Mouse (Mus musculus) induced T-regulatory cell, adult 2 months (primary cell): ENCODE data around the gene Tle6.

Experiments used
- DNase-seq: peaks from one replicate; pipeline ENCODE4 v3.0.0-alpha.2; 2012; ENCODE audit warnings: low read depth

Gene Tle6

DNA sequence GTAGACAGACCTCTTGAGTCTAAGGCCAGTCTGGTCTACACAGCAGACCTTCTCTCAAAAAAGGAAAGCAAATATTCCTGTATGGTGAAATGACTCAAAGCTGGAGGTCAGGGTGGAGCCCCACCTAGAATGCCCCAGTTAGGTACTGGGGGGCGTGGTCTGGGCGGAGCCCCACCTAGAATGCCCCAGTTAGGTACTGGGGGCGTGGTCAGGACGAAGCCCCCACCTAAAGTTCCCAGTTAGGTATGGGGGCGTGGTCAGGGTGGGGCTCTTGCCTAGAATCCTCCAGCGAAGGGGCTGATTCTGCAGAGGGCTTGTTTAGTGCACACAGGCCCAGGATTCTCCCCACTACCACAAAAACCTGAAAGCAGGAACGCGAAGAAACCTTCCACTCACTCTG is 22.6 kb upstream of the Tle6 start:
- peak; percentile 27 for DNase-seq

DNA sequence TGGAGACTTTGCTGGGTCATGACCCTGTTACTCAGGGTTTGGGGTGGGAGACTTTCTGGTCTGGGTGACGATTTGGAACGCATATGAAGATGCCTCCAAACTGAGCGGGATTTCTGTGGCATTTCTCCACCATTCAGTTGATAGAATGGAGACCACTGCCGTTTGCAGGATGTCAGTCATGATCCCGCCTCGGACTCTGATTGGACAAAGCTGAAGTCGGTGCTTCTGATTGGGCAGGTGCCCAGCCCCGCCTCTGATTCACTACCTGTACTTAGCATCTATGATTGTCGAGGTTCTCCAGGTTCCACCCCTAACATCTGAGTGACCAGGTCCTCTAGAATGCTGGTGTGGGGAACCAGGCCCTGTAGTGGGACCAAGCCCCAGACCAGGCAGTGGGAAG is 19.9 kb upstream of the Tle6 start:
- DNase-seq: no peak

- no peak for DNase-seq
These were observed 19.1 kb upstream of the Tle6 start for GRCm38 (mm10) chr10:81619976-81620375.

DNA sequence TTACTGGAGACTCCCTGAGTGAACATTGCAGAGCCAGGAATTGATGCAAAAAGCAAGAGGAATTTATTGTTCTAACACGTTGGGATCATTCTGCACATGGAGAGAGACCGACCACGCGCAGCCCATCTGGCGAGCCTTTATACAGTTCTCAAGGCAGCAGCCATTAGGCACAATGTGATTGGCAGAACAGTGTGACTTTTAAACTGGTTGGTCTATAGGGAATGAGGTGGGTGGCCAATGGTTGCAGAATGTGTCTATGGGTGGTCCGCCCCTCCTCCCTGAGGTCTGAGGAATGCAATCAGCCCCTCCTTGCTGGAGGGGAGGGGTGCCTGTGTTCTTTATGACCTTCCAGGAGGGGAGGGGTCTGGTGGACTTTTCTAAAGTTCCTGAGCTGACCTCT is 14.6 kb upstream of the Tle6 start:
- DNase-seq: no peak

- DNase-seq: peak; percentile 27
These were observed 11.9 kb upstream of the Tle6 start for GRCm38 (mm10) chr10:81612779-81613178.

GRCm38 (mm10) chr10:81608308-81608707 is 7.4 kb upstream of the Tle6 start:
- DNase-seq: no peak

GRCm38 (mm10) chr10:81605974-81606751 is 5.3 kb upstream of the Tle6 start, which contains the start of gene BC025920:
BC025920 (plus strand) TSS chr10:81606270.
- DNase-seq: peak; percentile 97

DNA sequence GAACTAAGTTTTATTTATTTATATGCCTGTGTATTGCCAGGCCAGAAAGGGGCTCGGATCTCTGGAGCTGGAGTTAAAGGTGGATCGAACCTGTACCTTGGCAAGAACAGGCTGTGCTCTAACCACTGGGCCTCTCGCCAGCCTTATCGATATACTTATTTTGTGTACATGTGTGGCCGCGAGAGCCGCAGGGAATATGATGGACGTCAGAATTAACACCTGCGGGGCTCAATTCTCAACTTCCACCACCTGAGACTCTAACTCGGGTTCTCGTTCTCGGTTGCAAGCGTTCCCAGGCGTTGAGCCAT is 4.7 kb upstream of the Tle6 start:
- DNase-seq: no peak

DNA sequence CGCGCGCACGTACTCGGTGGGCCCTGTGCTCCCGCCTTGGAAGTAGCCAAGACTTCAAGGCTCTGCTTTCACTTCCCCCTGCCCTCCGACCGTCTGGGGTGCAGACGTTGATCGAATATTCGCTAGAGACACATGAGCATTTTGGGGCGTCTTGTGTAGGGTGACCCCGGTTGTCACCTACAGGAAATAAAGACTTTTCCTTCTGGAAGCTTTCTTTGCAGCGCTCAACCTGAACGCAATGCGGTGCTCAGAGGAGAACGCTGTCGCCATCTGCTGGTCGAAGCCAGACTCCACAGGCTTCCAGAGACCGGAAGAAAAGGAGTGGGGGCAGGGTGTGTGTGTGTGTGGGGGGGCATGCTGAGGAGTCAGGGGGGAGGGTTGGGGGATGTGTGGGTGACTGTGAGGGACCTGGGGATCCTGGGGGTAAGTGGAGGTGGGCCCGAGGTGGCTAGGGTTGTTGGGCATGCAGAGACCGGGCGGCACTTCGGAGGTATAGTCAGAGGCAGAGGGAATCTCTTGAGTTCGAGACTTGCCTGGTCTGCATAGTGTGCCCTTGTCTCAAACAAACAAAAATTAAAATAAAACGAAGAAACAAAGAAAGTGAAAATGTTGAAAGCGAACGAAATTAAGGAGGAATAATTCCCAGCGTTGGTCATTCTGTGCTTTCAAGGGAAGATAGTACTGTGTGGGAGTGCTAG is 4.2 kb upstream of the Tle6 start:
- DNase-seq: peak; percentile 95

- no peak for DNase-seq
These were observed 3.4 kb upstream of the Tle6 start for GRCm38 (mm10) chr10:81604019-81604967.

DNA sequence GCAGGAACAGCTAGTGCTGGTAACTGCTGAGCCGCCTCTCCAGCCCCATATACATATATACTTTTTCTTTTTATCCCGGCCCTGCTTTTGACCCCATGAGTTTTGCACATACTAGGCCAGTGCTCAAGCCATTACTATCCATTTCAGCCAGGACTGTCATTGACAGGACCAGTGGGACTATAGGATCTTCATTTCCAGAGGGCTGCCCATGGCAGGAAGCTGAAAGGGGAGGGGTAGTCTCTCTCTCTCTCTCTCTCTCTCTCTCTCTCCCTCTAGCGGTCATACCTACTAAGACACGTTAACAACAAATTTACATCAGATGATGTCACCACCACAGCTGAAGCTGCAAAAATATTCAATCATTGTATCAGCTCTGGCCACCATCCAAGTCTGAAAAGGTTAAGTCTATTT is 1.9 kb upstream of the Tle6 start:
- DNase-seq: peak; percentile 88

DNA sequence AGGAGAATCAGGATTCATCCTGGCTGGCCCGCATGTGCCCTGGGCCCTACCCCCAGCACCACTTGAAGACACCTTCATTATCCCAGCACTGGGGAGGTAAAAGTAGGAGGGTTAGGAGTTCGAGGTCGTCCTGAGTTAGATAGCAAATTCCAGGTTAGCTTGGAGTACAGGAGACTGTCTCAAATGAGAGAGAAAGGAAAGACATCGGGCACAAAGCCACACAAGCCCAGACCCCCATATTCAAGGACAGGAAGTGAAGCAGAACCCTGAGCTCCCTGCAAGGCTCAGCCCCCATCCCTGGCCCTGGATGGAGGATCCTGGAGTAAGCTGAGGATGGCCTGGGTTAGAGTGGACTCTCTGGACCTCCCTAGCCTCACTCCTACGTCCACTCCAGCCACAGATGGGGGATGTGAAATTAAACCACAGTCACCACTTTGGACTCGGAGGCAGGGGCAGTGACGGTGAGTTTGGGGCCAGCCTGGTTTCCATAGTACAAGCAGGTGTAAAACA is 578 bp upstream of the Tle6 start:
- DNase-seq: no peak

GRCm38 (mm10) chr10:81600096-81600495 is 777 bp downstream of the Tle6 start:
- DNase-seq: no peak

- DNase-seq: no peak
These were observed 1.2 kb downstream of the Tle6 start for GRCm38 (mm10) chr10:81599630-81600029.

DNA sequence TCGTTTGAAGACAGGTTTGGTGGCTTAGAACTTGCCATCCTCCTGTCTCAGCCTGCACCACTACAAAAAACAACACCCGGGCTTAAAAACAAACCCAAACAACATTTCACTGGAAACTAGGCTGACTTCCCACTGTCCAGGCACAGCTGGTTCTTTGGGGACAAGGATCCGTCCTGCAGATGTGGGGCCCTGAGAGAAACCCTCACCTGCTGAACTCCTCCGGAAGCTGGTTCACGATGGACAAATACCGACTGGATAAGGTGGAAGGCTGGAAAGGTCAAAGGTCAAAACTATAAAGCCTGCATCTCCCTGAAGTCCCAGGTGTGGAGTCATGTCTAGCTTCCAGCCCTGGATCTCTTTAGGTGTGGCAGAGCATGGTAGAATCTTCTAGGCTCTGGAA is 2.0 kb downstream of the Tle6 start:
- DNase-seq: no peak

GRCm38 (mm10) chr10:81598342-81598741 is 2.5 kb downstream of the Tle6 start:
- no peak for DNase-seq

- DNase-seq: no peak
These were observed 3.5 kb downstream of the Tle6 start for GRCm38 (mm10) chr10:81597137-81597950.

GRCm38 (mm10) chr10:81596611-81597010 is 4.3 kb downstream of the Tle6 start:
- no peak for DNase-seq

DNA sequence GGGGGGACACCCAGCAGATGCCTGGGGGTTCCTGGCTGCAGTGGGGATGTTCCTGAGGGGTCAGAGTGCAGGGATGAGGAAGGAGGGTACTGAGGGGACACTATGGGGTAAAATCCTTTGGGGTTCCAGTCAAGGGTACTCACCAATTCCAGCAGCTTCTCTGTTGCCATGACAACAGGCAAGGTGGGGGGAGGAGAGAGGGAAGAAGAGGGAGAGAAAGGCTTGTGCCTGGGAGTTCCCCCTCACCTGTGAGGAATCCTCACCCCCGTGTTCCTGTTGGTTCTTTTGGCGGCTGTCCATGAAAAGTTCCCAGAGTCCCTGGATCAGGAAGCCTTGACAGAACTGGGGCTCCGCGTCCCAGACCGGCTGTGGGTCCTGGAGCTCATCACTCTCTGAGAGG is 5.3 kb downstream of the Tle6 start:
- DNase-seq: no peak

GRCm38 (mm10) chr10:81593935-81594334 is 6.9 kb downstream of the Tle6 start:
- DNase-seq: no peak

GRCm38 (mm10) chr10:81593223-81593622 is 7.7 kb downstream of the Tle6 start:
- no peak for DNase-seq

DNA sequence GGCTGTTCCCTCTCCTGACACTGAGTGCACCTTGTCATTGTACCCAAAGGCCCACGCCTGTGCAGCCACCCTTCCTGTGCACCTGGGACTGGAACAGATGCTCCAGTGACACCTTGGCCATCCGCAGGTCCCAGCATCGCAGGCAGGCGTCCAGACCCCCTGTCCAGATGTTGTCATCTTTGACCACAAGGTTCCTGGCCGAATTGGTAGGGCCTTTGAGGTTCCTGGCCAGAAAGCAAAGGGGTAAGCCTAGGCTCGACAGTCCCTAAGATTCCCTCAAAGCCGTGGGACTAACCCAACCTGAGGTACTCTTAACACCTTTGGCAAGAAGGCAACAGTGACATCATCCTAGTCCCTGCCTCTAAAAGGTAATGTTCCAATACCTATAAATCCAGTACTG is 8.2 kb downstream of the Tle6 start:
- DNase-seq: no peak
